23 mouse cellular contexts compared by ENCODE assay signal in genomic region chr7:81304675-81305074, GRCm38 (mm10). TPM values are rescaled to one million over a fixed set of nuclear protein-coding genes. Genes with fewer than 3 reads are reported as not detected.
A peak's percentile ranks its signal among the peaks of the same experiment; 100 is the strongest.
DNase-seq lines count a peak whose midpoint lies in the region; TF ChIP-seq lines count a peak whose summit lies in the region.
"Had no signal": no experiment of that assay in that cellular context is flagged by ENCODE, and none has a peak within 500 bp of the region (broad histone marks: within the 10 kb centered on the region; RNA-seq: fewer than 3 reads in every experiment).

No protein-coding gene starts in this region.

- TF ChIP-seq CTCF in cerebellum, adult 2 months (IDR thresholded peaks at IDR 0.05; ENCODE audit: borderline replicate concordance, insufficient read depth, low read depth, low read length) = no peak
- no peak for TF ChIP-seq CTCF in layer of hippocampus, adult 2 months (conservative IDR thresholded peaks at IDR 0.05)

- no peak overlapping the region for H3K4me3 ChIP-seq in cerebellum, adult 2 months (replicated peaks; ENCODE audit: insufficient read depth, low read depth, low read length)
- H3K4me3 ChIP-seq in layer of hippocampus, adult 2 months = no peak overlapping the region
- H3K4me3 ChIP-seq: embryonic facial prominence, embryonic 10.5 days; embryonic facial prominence, embryonic 15.5 days; forebrain, embryonic 12.5 days; hindbrain, embryonic 10.5 days; hindbrain, embryonic 15.5 days; liver, embryonic 12.5 days; myocyte; neural tube, embryonic 12.5 days had no signal

- H3K27me3 ChIP-seq in cerebellum, adult 2 months (ENCODE audit: control insufficient read depth, insufficient read depth, low read length) = no peaks in the 10 kb centered on the region
- H3K27me3 ChIP-seq: embryonic facial prominence, embryonic 15.5 days; forebrain, embryonic 12.5 days; hindbrain, embryonic 15.5 days; liver, embryonic 12.5 days; neural tube, embryonic 12.5 days had no signal

- intact Hi-C loops in left cerebral cortex, postnatal 10 days (cut with DNase I) = no loop called here

- no peaks in the 10 kb centered on the region for H3K4me1 ChIP-seq in cerebellum, adult 2 months (ENCODE audit: control insufficient read depth, insufficient read depth, low read length)
- H3K4me1 ChIP-seq: embryonic facial prominence, embryonic 15.5 days; liver, embryonic 12.5 days had no signal

- no peak for TF ChIP-seq POLR2A in cerebellum, adult 2 months (IDR thresholded peaks at IDR 0.05; ENCODE audit: borderline replicate concordance, insufficient read depth, low read length)

- 80% methylated on average over 5 of the region's 5 CpGs for WGBS in cerebellum, adult 2 months

- H3K27ac ChIP-seq in cerebellum, adult 2 months (ENCODE audit: insufficient read depth, low read length) = peak overlapping the region; percentile 45; the same call in 1 of the 2 replicates
- peak overlapping the region; percentile 83 for H3K27ac ChIP-seq in layer of hippocampus, adult 2 months
- H3K27ac ChIP-seq: embryonic facial prominence, embryonic 10.5 days; embryonic facial prominence, embryonic 15.5 days; forebrain, embryonic 12.5 days; hindbrain, embryonic 10.5 days; hindbrain, embryonic 15.5 days; liver, embryonic 12.5 days; neural tube, embryonic 12.5 days had no signal

- DNase-seq in cerebellum, adult 2 months = peak in 1 of 2 experiments; percentile 15
- DNase-seq in cerebellum, adult 18-20 months = no peak
- peak in 1 of 2 experiments; percentile 26 for DNase-seq in layer of hippocampus, adult 2 months (ENCODE audit: low spot score in 2 of 2)
- DNase-seq in layer of hippocampus, postnatal 14 days (ENCODE audit: low spot score in 2 of 2) = no peak
- peak; percentile 30 to 31 for DNase-seq in left cerebral cortex, adult 9 months (ENCODE audit: low spot score in 2 of 2)
- no peak for DNase-seq in left cerebral cortex, postnatal 10 days (ENCODE audit: extremely low spot score in 1 of 2, low spot score in 2 of 2)
- DNase-seq in urinary bladder, adult 2 months (ENCODE audit: low spot score) = no peak
- DNase-seq: adrenal gland, adult 8-10 months; cerebellum, adult 11 months; forebrain, postnatal 0 days; gastrocnemius, postnatal 14 days; heart, postnatal 14 days; left cerebral cortex, postnatal 4 days; liver, postnatal 0 days; lung, postnatal 36 days had no signal

RNA-seq across cellular contexts. Expression of gene Rps17, which starts 40.4 kb away (rescaled TPM):
- 775 and 784 TPM in 2 replicates for polyA plus RNA-seq in cerebellum, adult 2 months (2012; rRNA removed)
- 100 to 1,000 TPM; 606 to 625 TPM for total RNA-seq in layer of hippocampus, adult 2 months (2021)
- total RNA-seq in layer of hippocampus, postnatal 14 days (2021) = 100 to 1,000 TPM; 554 to 595 TPM
- 100 to 1,000 TPM; 621 to 626 TPM for total RNA-seq in left cerebral cortex, postnatal 10 days (2021)
- 2,204 and 2,273 TPM in 2 replicates for polyA plus RNA-seq in urinary bladder, adult 2 months (2012; rRNA removed)

Comparison
In these comparisons a context has a peak if more than half of its experiments do, and no peak if none do; other contexts are left out.
1. DNase-seq: peak in left cerebral cortex, adult 9 months (2 of 2); none in cerebellum, adult 18-20 months (0 of 2), layer of hippocampus, postnatal 14 days (0 of 2), left cerebral cortex, postnatal 10 days (0 of 2) and urinary bladder, adult 2 months (single experiment).